Mouse (Mus musculus): Measurements from ENCODE around the gene 4930438A08Rik. TPM values are rescaled to one million over a fixed set of nuclear protein-coding genes. Genes with fewer than 3 reads are reported as not detected.

The 4930438A08Rik gene
- total and polyA plus RNA-seq, 2 experiments from 2014 or later = not detected

- Histone ChIP-seq H3K9ac (replicated peaks; ENCODE audit: low read length) (no peak overlapping the region), H3K27me3 (ENCODE audit: insufficient read depth, low read length) (no peaks in the 10 kb centered on the region), H3K36me3 (ENCODE audit: insufficient read depth, low read length) (no peaks in the 10 kb centered on the region), H3K27ac (no peak overlapping the region), H3K4me3 (ENCODE audit: low read length) (no peak overlapping the region), H3K4me1 (ENCODE audit: insufficient read depth, low read length) (no peaks in the 10 kb centered on the region), H3K4me2 (ENCODE audit: low read depth, low read length) (no peak overlapping the region), H3K9me3 (ENCODE audit: low read length) (no peaks in the 10 kb centered on the region)
- WGBS = 82% methylated on average over 5 of the region's 5 CpGs
- ATAC-seq (no peak), DNase-seq (ENCODE audit: low spot score) (no peak)
- TF ChIP-seq CTCF (IDR thresholded peaks at IDR 0.05; ENCODE audit: low read depth) = no peak
Observed at GRCm38 (mm10) chr11:58257816-58258215, 16.8 kb upstream of the 4930438A08Rik start.

GRCm38 (mm10) chr11:58260156-58260555, 14.4 kb upstream of the 4930438A08Rik start:
- Histone ChIP-seq H3K36me3 (ENCODE audit: insufficient read depth, low read length) (no peaks in the 10 kb centered on the region), H3K4me3 (ENCODE audit: low read length) (no peak overlapping the region), H3K27me3 (ENCODE audit: insufficient read depth, low read length) (no peaks in the 10 kb centered on the region), H3K9me3 (ENCODE audit: low read length) (no peaks in the 10 kb centered on the region), H3K9ac (replicated peaks; ENCODE audit: low read length) (no peak overlapping the region), H3K4me2 (ENCODE audit: low read depth, low read length) (no peak overlapping the region), H3K27ac (no peak overlapping the region), H3K4me1 (ENCODE audit: insufficient read depth, low read length) (no peaks in the 10 kb centered on the region)
- TF ChIP-seq CTCF (IDR thresholded peaks at IDR 0.05; ENCODE audit: low read depth) = no peak
- DNase-seq (ENCODE audit: low spot score) (no peak), ATAC-seq (no peak)
- 95% methylated on average over 4 of the region's 4 CpGs for WGBS

- ATAC-seq (no peak), DNase-seq (ENCODE audit: low spot score) (no peak)
- Histone ChIP-seq H3K4me3 (ENCODE audit: low read length) (no peak overlapping the region), H3K4me1 (ENCODE audit: insufficient read depth, low read length) (no peaks in the 10 kb centered on the region), H3K27me3 (ENCODE audit: insufficient read depth, low read length) (no peaks in the 10 kb centered on the region), H3K36me3 (ENCODE audit: insufficient read depth, low read length) (no peaks in the 10 kb centered on the region), H3K4me2 (ENCODE audit: low read depth, low read length) (no peak overlapping the region), H3K9ac (replicated peaks; ENCODE audit: low read length) (no peak overlapping the region), H3K9me3 (ENCODE audit: low read length) (no peaks in the 10 kb centered on the region), H3K27ac (no peak overlapping the region)
- 92% methylated on average over 4 of the region's 4 CpGs for WGBS
- TF ChIP-seq CTCF (IDR thresholded peaks at IDR 0.05; ENCODE audit: low read depth) = no peak
Observed at GRCm38 (mm10) chr11:58261826-58262225, 12.8 kb upstream of the 4930438A08Rik start.

GRCm38 (mm10) chr11:58262336-58262735, 12.3 kb upstream of the 4930438A08Rik start:
- ATAC-seq (no peak), DNase-seq (ENCODE audit: low spot score) (no peak)
- WGBS = 77% methylated on average over 3 of the region's 3 CpGs
- Histone ChIP-seq H3K9me3 (ENCODE audit: low read length) (no peaks in the 10 kb centered on the region), H3K4me1 (ENCODE audit: insufficient read depth, low read length) (no peaks in the 10 kb centered on the region), H3K4me2 (ENCODE audit: low read depth, low read length) (no peak overlapping the region), H3K27me3 (ENCODE audit: insufficient read depth, low read length) (no peaks in the 10 kb centered on the region), H3K9ac (replicated peaks; ENCODE audit: low read length) (no peak overlapping the region), H3K36me3 (ENCODE audit: insufficient read depth, low read length) (no peaks in the 10 kb centered on the region), H3K27ac (no peak overlapping the region), H3K4me3 (ENCODE audit: low read length) (no peak overlapping the region)
- TF ChIP-seq CTCF (IDR thresholded peaks at IDR 0.05; ENCODE audit: low read depth) = no peak

- H3K4me3 ChIP-seq (ENCODE audit: low read length) = no peak overlapping the region
- no peaks in the 10 kb centered on the region for H3K9me3 ChIP-seq (ENCODE audit: low read length)
- 78% methylated on average over 2 of the region's 2 CpGs for WGBS
- no peak for TF ChIP-seq CTCF (IDR thresholded peaks at IDR 0.05; ENCODE audit: low read depth)
- ATAC-seq (no peak), DNase-seq (ENCODE audit: low spot score) (no peak)
- H3K36me3 ChIP-seq (ENCODE audit: insufficient read depth, low read length) = no peaks in the 10 kb centered on the region
- no peaks in the 10 kb centered on the region for H3K4me1 ChIP-seq (ENCODE audit: insufficient read depth, low read length)
- H3K27me3 ChIP-seq (ENCODE audit: insufficient read depth, low read length) = no peaks in the 10 kb centered on the region
- H3K9ac ChIP-seq (replicated peaks; ENCODE audit: low read length) = no peak overlapping the region
- H3K27ac ChIP-seq = no peak overlapping the region
- H3K4me2 ChIP-seq (ENCODE audit: low read depth, low read length) = no peak overlapping the region
Observed at GRCm38 (mm10) chr11:58263516-58263915, 11.1 kb upstream of the 4930438A08Rik start.

GRCm38 (mm10) chr11:58264546-58264945, 10.1 kb upstream of the 4930438A08Rik start:
- ATAC-seq (no peak), DNase-seq (ENCODE audit: low spot score) (no peak)
- Histone ChIP-seq H3K9me3 (ENCODE audit: low read length) (no peaks in the 10 kb centered on the region), H3K4me1 (ENCODE audit: insufficient read depth, low read length) (no peaks in the 10 kb centered on the region), H3K4me2 (ENCODE audit: low read depth, low read length) (no peak overlapping the region), H3K9ac (replicated peaks; ENCODE audit: low read length) (no peak overlapping the region), H3K27me3 (ENCODE audit: insufficient read depth, low read length) (no peaks in the 10 kb centered on the region), H3K27ac (no peak overlapping the region), H3K4me3 (ENCODE audit: low read length) (no peak overlapping the region), H3K36me3 (ENCODE audit: insufficient read depth, low read length) (no peaks in the 10 kb centered on the region)
- WGBS = 86% methylated on average over 9 of the region's 9 CpGs
- no peak for TF ChIP-seq CTCF (IDR thresholded peaks at IDR 0.05; ENCODE audit: low read depth)

- Histone ChIP-seq H3K36me3 (ENCODE audit: insufficient read depth, low read length) (no peaks in the 10 kb centered on the region), H3K27me3 (ENCODE audit: insufficient read depth, low read length) (no peaks in the 10 kb centered on the region), H3K4me2 (ENCODE audit: low read depth, low read length) (no peak overlapping the region), H3K9ac (replicated peaks; ENCODE audit: low read length) (no peak overlapping the region), H3K4me3 (ENCODE audit: low read length) (no peak overlapping the region), H3K9me3 (ENCODE audit: low read length) (no peaks in the 10 kb centered on the region), H3K27ac (no peak overlapping the region), H3K4me1 (ENCODE audit: insufficient read depth, low read length) (no peaks in the 10 kb centered on the region)
- 86% methylated on average over 3 of the region's 3 CpGs for WGBS
- TF ChIP-seq CTCF (IDR thresholded peaks at IDR 0.05; ENCODE audit: low read depth) = no peak
- DNase-seq (ENCODE audit: low spot score) = no peak
- ATAC-seq = no peak
Observed at GRCm38 (mm10) chr11:58268285-58268684, 6.3 kb upstream of the 4930438A08Rik start.
